Mouse (Mus musculus) kidney, postnatal 36 days (tissue): ENCODE data around the gene Celf2.

ENCODE experiments used
- DNase-seq, 2 experiments: peaks; one replicate each; pipeline ENCODE4 v3.0.0; 2021 to 2022; ENCODE audit warnings: mixed read lengths in 2 of 2

Gene Celf2

GRCm38 (mm10) chr2:7017384-7018113 is 491.8 kb downstream of the Celf2 start:
- DNase-seq = no peak

- DNase-seq = no peak
Measured at GRCm38 (mm10) chr2:7013126-7013525, 496.2 kb downstream of the Celf2 start.

GRCm38 (mm10) chr2:7006816-7007215 is 502.5 kb downstream of the Celf2 start:
- DNase-seq = no peak

GRCm38 (mm10) chr2:7001967-7002366 is 507.4 kb downstream of the Celf2 start:
- DNase-seq = no peak

- DNase-seq = no peak
Measured at GRCm38 (mm10) chr2:6991010-6991421, 518.3 kb downstream of the Celf2 start.

GRCm38 (mm10) chr2:6985706-6986105 is 523.7 kb downstream of the Celf2 start:
- no peak for DNase-seq

GRCm38 (mm10) chr2:6983902-6984301 is 525.5 kb downstream of the Celf2 start:
- DNase-seq = no peak

- no peak for DNase-seq
Measured at GRCm38 (mm10) chr2:6976300-6976699, 533.1 kb downstream of the Celf2 start.

GRCm38 (mm10) chr2:6969228-6969627 is 540.1 kb downstream of the Celf2 start:
- DNase-seq = no peak

GRCm38 (mm10) chr2:6965243-6965642 is 544.1 kb downstream of the Celf2 start:
- DNase-seq = no peak

GRCm38 (mm10) chr2:6950702-6951101 is 558.7 kb downstream of the Celf2 start:
- DNase-seq = no peak

- DNase-seq = no peak
Measured at GRCm38 (mm10) chr2:6945638-6946415, 563.5 kb downstream of the Celf2 start.

- no peak for DNase-seq
Measured at GRCm38 (mm10) chr2:6943651-6944050, 565.7 kb downstream of the Celf2 start.

- no peak for DNase-seq
Measured at GRCm38 (mm10) chr2:6942635-6943390, 566.5 kb downstream of the Celf2 start.

- DNase-seq = no peak
Measured at GRCm38 (mm10) chr2:6939143-6939542, 570.2 kb downstream of the Celf2 start.

- DNase-seq = no peak
Measured at GRCm38 (mm10) chr2:6933130-6933529, 576.2 kb downstream of the Celf2 start.

GRCm38 (mm10) chr2:6927693-6928360 is 581.5 kb downstream of the Celf2 start:
- DNase-seq = peak in 1 of 2 experiments; percentile 11

GRCm38 (mm10) chr2:6925505-6925904 is 583.9 kb downstream of the Celf2 start:
- no peak for DNase-seq

GRCm38 (mm10) chr2:6923738-6924474 is 585.5 kb downstream of the Celf2 start:
- DNase-seq = peak; percentile 6 to 21

- no peak for DNase-seq
Measured at GRCm38 (mm10) chr2:6915386-6915785, 594.0 kb downstream of the Celf2 start.

- DNase-seq = no peak
Measured at GRCm38 (mm10) chr2:6913315-6913714, 596.0 kb downstream of the Celf2 start.

- no peak for DNase-seq
Measured at GRCm38 (mm10) chr2:6911932-6912331, 597.4 kb downstream of the Celf2 start.
